Mouse (Mus musculus): ENCODE data around the gene Acyp2.
"Not testable (repeated sequence)": the region's sequence is repeated elsewhere in the genome, so short reads cannot be mapped to it uniquely, and the experiment has no call there.

The Acyp2 gene

DNA sequence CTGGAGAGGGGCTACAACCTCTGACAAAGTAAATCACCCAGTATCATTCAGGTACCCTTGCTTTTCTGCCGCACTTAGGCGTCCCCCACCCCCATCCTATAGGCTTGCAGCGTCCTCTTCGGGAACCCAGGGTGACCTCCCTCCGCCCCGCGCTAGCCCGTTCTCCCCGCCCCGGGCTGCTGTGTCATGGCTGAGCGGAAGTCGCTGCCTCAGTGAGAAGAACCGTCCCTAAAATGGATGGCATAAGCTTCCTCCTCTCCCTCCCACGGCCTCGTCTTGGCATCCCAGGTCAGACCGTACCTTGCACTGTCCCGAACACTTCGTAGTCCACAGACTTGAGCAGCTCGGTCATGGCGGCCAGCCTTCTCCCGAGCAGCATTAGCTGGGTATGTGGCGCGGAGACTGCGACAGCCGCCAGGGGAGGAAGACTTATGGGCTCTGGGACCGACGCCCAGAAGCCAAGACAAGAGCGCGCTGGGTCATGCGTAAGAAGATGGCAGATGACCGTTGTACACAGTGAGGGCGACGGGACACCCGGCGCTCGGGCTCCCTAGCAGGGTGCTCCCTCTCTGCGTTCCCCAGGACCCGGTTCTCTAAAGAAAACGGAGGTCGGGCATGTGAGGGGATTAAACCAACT lies at the start of gene Acyp2:
Gene Acyp2, minus strand, starts transcription at position 587 of the 637 bp plus-strand sequence.
- DNase-seq (ENCODE audit: low spot score in 2 of 2) = peak; percentile 65 to 72

DNA sequence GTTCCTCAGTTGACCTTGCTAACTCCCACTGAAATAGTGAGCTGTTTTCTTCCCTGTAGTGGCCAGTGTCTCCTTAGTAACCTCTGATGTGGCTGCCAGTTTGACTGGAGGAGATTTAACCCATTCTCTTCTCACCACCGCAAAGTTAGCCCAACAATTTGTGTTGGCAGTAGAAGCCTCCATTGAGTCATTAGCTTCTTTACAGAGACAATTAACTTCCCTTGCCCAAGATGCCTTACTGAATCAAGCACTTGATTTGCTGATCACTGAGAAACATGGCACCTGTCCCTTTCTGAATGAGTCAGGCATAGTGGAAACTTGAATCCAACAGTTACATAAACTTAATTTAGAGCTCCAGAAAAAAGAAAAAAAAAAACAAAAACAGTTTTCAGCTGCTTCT lies 40.0 kb upstream of the Acyp2 start:
- DNase-seq (ENCODE audit: low spot score in 2 of 2) = no peak

GRCm38 (mm10) chr11:30676086-30676485 lies 26.7 kb upstream of the Acyp2 start:
- DNase-seq (ENCODE audit: low spot score in 2 of 2) = peak; percentile 18 to 32

DNA sequence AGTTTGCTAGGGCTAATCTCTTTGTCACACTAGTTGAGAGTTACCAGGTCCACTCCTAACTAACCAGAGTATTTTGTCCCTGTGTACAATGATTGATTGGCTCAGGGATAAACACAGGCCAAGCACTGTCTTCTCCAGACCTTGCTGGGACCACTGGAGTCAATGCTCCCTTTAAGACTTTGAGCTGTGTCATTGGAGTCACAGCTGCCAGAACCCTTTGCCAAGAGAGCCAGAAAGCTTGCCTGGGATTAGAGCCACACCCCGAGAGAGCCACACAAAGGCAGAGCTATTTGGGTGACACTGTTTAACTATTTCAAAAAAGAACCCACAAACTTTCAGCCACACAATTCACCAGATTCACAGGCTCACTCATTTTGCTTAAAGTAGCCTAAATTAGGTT lies 23.3 kb upstream of the Acyp2 start:
- DNase-seq (ENCODE audit: low spot score in 2 of 2) = no peak

DNA sequence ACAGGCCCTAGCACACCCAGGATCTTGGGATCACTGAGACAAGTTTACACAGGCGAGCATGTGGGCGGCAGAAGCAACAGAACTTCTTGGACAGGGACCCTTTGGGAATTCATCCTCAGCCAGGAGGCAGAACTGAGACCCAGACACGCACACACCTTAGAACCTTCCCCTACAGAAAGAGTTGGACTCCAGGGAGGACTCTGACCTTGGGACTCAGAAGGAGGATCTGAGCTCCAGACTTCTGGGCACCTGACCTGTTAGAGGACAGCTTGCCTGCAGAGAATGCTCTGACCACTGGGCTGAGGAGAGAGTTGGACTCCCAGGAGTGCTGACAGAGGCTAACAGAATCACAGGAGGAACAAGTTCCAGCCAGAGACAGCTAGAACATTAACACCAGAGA lies 13.6 kb upstream of the Acyp2 start:
- no peak for DNase-seq (ENCODE audit: low spot score in 2 of 2)

DNA sequence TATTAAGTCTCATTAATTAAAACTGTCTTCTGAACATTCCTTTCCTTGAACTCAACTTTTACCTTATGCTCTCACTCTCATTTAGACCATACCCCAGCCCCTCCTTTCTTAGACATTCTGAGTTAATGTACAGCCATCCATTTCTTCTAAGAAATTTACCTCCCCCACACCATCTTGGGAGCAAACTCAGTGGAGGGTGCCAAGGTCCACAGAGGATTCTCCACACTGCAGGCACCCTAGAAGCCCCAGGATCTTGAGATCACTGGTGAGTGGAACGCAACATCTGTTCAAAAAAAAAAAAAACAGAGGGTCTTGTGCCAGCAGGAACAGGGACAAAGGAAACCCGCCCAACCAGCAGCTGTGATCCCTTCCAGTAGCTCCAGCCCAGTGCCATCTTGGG lies 13.2 kb upstream of the Acyp2 start:
- DNase-seq (ENCODE audit: low spot score in 2 of 2) = no peak

- peak; percentile 11 to 21 for DNase-seq (ENCODE audit: low spot score in 2 of 2)
Measured at GRCm38 (mm10) chr11:30657069-30657468, 7.7 kb upstream of the Acyp2 start.

DNA sequence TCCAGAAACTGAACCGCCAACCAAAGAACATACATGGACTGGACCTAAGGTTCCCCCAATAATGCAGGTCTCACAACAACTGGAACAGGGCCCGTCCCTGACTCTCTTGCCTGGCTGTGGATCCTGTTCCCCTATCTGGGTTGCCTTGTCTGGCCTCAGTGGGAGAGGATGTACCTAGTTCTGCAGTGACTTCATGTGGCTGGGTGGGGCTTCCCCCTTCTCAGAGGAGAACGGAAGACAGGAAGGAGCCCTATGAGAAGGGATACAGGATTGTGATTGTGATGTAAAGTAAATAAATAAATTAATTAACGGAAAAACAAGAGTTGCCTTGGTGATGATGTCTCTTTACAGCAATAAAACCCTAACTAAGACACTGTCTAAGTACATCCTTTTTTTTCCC lies 6.7 kb upstream of the Acyp2 start:
- no peak for DNase-seq (ENCODE audit: low spot score in 2 of 2)

DNA sequence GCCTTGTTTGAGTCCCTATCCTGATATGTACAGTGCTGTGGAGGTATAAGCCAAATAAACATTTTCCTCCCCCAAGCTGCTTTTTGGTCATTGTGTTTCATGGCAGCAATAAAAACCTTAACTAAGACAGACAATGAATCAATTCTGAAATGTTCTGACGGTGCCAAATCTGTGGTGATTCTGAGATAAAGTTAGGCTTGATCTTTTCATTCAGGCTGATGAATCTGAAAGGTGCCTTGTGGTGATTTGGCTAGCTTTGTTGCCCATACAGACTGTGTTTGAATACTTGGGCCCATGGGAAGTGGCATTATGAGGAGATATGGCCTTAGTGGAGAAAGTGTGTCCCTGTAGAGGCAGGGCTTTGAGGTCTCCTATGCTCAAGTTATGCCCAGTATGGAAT lies 1.0 kb upstream of the Acyp2 start:
- no peak for DNase-seq (ENCODE audit: low spot score in 2 of 2)

DNA sequence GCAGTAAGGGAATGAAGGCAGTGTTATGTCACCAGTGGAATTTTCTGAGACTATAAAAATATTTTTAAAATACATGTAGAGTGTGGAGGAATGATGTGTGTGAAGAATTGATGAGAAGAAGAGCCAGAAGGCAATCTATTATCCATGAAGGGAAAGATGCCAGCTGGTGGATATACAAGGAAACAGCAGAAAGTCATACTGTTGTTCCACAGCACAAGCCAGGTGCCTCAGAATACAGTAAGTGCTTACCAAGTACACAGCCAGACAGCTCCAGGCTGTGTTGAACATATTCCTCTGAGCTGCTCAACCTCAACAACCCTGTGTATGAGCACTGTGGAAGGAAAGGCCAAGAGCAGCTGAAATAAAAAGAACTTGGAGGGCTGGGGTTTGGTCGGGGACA lies 13.7 kb downstream of the Acyp2 start:
- no peak for DNase-seq (ENCODE audit: low spot score in 2 of 2)

DNA sequence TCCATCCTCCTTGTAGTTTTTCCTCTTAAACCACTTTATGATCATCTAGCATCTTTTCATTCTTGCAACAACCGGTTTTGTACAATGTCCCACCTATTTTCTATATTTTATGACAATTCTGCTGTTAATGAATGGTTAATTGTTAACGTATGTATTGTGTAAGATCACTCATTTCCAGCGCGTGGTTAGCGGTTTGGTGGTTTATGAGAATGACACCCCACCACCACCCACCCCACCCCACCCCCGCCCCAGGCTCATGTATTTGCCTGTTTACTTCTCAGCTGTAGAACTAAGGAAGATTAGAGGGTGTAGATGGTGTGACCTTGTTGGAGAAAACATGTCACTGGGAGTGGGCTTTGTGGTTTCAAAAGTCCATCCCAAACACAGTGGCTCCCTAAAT lies 18.9 kb downstream of the Acyp2 start:
- no peak for DNase-seq (ENCODE audit: low spot score in 2 of 2)

DNA sequence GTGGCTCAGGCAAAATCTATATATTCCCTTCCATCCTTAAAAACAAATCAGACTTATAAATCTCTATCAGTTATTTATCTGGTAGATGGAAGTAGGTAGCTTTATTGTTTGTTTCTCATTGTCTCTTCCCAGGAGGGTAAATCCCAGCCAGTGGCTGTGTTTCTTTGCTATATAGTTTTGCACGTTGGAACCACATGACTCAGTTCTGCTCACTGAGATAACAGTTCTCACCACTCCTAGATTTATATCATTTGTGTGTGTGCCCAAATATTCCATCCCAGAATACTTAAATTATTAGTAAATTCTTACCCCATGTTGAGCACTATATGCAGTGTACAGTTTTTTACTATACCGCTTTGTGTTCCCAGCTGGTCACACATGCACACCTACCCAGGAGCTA lies 26.2 kb downstream of the Acyp2 start:
- DNase-seq (ENCODE audit: low spot score in 2 of 2) = no peak

DNA sequence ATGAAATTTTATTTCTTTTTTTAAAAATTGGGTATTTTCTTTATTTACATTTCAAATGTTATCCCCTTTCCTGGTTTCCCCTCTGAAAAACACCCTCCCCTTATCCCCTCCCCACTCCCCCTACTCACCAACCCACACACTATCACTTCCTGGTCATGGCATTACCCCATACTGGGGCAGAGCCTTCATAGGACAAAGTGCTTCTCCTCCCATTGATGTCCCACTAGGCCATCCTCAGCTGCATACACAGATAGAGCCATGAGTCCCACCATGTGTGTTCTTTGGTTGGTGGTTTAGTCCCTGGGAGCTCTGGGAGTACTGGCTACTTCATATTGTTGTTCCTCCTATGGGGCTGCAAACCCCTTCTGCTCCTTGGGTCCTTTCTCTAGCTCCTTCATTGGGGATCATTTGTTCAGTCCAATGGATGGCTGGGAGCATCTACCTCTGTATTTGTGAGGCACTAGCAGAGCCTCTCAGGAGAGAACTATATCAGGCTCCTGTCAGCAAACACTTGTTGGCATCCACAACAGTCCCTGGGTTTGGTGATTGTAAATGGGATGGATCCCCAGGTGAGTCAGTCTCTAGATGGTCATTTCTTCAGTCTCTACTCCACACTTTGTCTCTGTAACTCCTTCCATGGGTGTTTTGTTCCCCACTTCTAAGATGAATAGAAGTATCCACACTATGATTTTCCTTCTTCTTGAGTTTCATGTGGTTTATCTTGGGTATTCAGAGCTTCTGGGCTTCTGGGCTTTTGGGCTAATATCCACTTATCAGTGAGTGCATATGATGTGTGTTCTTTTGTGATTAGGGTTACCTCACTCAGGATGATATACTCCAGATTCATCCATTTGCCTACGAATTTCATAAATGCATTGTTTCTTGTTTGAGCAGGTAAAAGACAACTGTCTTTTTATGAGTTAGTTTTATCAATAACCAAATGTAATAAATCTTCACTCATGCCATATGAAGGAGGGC lies 27.7 kb downstream of the Acyp2 start:
- not testable (repeated sequence) for DNase-seq (ENCODE audit: low spot score in 2 of 2)

- DNase-seq (ENCODE audit: low spot score in 2 of 2) = no peak
Measured at GRCm38 (mm10) chr11:30618235-30618634, 31.2 kb downstream of the Acyp2 start.

- no peak for DNase-seq (ENCODE audit: low spot score in 2 of 2)
Measured at GRCm38 (mm10) chr11:30617571-30618097, 31.8 kb downstream of the Acyp2 start.

DNA sequence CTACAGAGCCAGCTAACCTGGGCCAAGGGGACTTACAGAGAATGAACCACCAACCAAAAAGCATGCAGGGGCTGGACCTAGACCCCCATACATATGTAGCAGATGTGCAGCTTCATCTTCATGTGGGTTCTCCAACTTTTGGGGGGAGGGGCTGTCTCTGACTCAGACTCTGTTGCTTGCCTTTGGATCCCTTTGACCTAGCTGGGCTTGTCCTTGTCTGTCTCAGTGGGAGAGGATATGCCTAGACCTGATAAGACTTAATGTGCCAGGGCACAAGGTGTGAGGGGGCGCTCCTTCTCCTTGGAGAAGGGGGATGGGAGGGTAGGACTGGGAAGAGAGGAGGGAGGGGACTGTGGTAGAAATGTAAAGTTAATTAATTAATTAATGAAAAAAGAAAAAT lies 33.4 kb downstream of the Acyp2 start:
- DNase-seq (ENCODE audit: low spot score in 2 of 2) = no peak

DNA sequence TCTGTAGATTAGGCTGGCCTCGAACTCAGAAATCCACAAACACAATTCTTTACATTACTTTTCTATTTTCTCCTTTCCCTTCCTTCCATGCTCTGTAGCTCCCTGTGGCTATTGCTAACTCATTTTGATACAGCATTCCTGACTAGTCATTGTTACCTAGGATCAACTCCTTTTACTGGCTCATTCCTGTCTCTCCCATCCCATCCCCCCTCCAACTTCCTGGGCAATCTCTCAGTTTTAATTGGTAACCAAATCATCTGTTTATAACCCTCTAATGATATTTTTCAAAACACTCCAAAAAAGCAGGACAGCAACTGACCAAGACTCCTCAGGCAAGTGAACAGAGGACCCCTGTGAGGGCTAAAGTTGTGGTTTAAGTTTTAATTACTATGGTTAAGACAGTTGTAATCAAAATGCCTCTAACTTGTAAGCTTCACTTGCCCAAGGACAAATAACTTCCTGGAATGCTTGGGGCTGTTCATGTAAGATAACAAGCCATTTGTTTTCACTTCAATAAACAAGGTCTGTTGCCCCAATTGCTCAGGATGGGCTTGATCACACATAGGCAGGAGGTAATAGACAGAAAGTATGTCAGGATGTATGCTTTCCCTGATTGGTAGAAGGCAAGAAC lies 35.4 kb downstream of the Acyp2 start:
- DNase-seq (ENCODE audit: low spot score in 2 of 2) = no peak

DNA sequence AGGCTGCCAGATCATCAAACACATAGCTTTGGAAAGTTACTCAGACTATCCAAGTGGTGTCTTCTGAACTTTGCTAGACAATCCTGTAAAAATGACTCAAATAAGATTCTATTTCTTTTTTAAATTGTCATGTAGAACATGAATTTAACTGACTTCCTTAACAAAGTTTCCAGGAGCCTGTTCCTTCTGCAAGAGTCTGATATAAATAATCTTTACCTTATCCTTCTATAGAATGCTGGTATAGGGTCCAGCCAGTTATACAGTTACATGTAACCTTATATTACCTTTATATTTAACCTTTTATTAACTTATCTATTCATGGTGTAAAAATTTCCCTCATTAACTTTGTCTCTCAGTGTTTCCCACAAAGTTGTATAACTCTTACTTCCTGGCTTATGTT lies 36.7 kb downstream of the Acyp2 start:
- no peak for DNase-seq (ENCODE audit: low spot score in 2 of 2)

- no peak for DNase-seq (ENCODE audit: low spot score in 2 of 2)
Measured at GRCm38 (mm10) chr11:30609247-30609646, 40.1 kb downstream of the Acyp2 start.

DNA sequence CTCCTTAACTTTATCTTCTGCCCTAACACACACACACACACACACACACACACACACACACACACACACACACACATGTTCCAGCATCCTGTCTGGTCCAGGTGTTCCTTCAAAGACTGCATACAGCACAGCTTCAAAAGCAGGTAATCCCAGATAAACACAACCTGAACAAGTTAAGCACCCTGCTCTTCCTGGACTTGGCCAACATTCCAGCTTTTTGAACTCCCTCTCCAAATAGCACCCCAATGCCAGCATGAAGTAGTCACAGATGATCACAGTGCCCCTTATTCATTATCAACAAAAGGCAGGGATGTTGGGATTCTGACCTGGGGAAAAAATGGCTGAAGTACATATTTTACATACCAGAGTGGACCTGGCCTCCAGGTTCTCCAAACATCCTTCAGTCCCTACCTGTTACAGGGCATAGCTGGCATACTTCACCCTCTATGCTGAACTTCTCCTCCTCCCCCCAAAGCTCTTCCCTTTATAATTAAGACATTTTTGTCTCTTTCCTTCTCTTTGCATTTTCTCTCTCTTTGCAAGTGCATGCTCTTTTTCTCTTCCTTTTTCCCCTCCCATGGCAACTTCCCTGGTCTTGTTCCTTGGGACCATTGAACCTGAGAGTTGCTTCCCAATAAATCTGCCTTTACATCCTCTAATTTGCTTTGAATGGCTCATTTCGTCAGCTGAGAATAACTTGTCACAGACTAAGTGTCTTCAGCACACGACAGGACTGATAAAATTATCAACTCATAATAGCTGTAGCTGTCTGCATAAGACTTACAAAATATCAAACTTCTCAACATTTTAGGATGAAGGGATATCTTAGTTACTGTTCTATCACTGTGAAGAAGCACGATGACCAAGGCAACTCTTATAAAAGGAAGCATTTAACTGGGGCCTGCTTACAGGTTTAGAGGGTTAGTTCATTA lies 41.5 kb downstream of the Acyp2 start:
- no peak for DNase-seq (ENCODE audit: low spot score in 2 of 2)

- no peak for DNase-seq (ENCODE audit: low spot score in 2 of 2)
Measured at GRCm38 (mm10) chr11:30597259-30597658, 52.1 kb downstream of the Acyp2 start.

Data from right cerebral cortex, postnatal 36 days (tissue).